9 mouse cellular contexts compared by ENCODE assay signal in genomic region chr1:182792521-182793071, GRCm38 (mm10). TPM values are rescaled to one million over a fixed set of nuclear protein-coding genes. Genes with fewer than 3 reads are reported as not detected.
DNase-seq lines count a peak whose midpoint lies in the region; ATAC-seq and TF ChIP-seq lines count a peak whose summit lies in the region.
"Had no signal": no experiment of that assay in that cellular context is flagged by ENCODE, and none has a peak within 500 bp of the region (broad histone marks: within the 10 kb centered on the region; RNA-seq: fewer than 3 reads in every experiment).

No protein-coding gene starts in this region.

- peak; percentile 86 for DNase-seq in ES-CJ7 (ENCODE audit: low read depth, low spot score)
- DNase-seq in cerebellum, adult 2 months, result peak; percentile 47
- DNase-seq in forelimb bud, embryonic 11.5 days (ENCODE audit: low read depth, low spot score), result peak; percentile 85
- DNase-seq in heart, postnatal 36 days, result peak; percentile 55 to 73
- DNase-seq in layer of hippocampus, adult 18-20 months (ENCODE audit: low spot score in 2 of 2), result peak; percentile 63 to 82
- peak; percentile 67 for DNase-seq in lung, adult 2 months
- peak; percentile 68 for DNase-seq in thymus, postnatal 36 days

- H3K4me1 ChIP-seq in cerebellum, adult 2 months (ENCODE audit: control insufficient read depth, insufficient read depth, low read length), result peaks cover 11% of the 10 kb centered on the region
- H3K4me1 ChIP-seq in lung, adult 2 months (ENCODE audit: control insufficient read depth, insufficient read depth, low read length), result peaks cover 2% of the 10 kb centered on the region; the same call in 1 of the 2 replicates

- no peaks in the 10 kb centered on the region for H3K27me3 ChIP-seq in cerebellum, adult 2 months (ENCODE audit: control insufficient read depth, insufficient read depth, low read length)

- TF ChIP-seq POLR2A in cerebellum, adult 2 months (IDR thresholded peaks at IDR 0.05; ENCODE audit: borderline replicate concordance, insufficient read depth, low read length), result no peak
- TF ChIP-seq POLR2A in lung, adult 2 months (IDR thresholded peaks at IDR 0.05; ENCODE audit: borderline replicate concordance, extremely low read depth, low read depth, low read length), result no peak

- intact Hi-C loops in heart, postnatal 36 days (cut with DNase I), result loop anchor here (2.0 to 5.0 kb wide), 3 partner anchors 105 to 230 kb away; no protein-coding TSS in a partner anchor

- ATAC-seq in neutrophil, adult 5-6 weeks (ENCODE audit: extremely low read depth, insufficient number of reproducible peaks, low FRiP score, poor library complexity, severe bottlenecking), result peak; percentile 71

- H3K27ac ChIP-seq in cerebellum, adult 2 months (ENCODE audit: insufficient read depth, low read length), result no peak overlapping the region; the same call in 1 of the 2 replicates

- WGBS in cerebellum, adult 2 months, result 13% methylated on average over 16 of the region's 16 CpGs
- 20% methylated on average over 16 of the region's 16 CpGs for WGBS in lung, adult 2 months

- no peak overlapping the region for H3K4me3 ChIP-seq in cerebellum, adult 2 months (replicated peaks; ENCODE audit: insufficient read depth, low read depth, low read length)
- H3K4me3 ChIP-seq in lung, adult 2 months (replicated peaks; ENCODE audit: extremely low read depth, low read depth, low read length), result no peak overlapping the region

- peak; percentile 37; the same call in 1 of the 2 replicates for TF ChIP-seq CTCF in cerebellum, adult 2 months (IDR thresholded peaks at IDR 0.05; ENCODE audit: borderline replicate concordance, insufficient read depth, low read depth, low read length)
- peak; percentile 66 for TF ChIP-seq CTCF in lung, adult 2 months (IDR thresholded peaks at IDR 0.05; ENCODE audit: insufficient read depth, low read length)

RNA-seq across cellular contexts. Expression of gene Susd4, which starts 28.9 kb away (rescaled TPM):
- 96.0 and 97.7 TPM in 2 replicates for polyA plus RNA-seq in cerebellum, adult 2 months (2012; rRNA removed)
- under 1 TPM; 0.39 to 0.41 TPM for total RNA-seq in heart, postnatal 36 days (2021)
- 100 to 1,000 TPM; 132 TPM for total RNA-seq in layer of hippocampus, adult 18-20 months (2021)
- polyA plus RNA-seq in lung, adult 2 months (2012; rRNA removed), result 12.8 and 13.1 TPM in 2 replicates
- not detected in 2 replicates for total RNA-seq in neutrophil, adult 5-6 weeks (2017)

RNA-seq across cellular contexts. Expression of gene Ccdc185, which starts 43.6 kb away (rescaled TPM):
- not detected in 2 replicates for polyA plus RNA-seq in cerebellum, adult 2 months (2012; rRNA removed)
- total RNA-seq in heart, postnatal 36 days (2021), result not detected
- total RNA-seq in layer of hippocampus, adult 18-20 months (2021), result under 1 TPM in 1 of 2 experiments, not detected in 1; 0.25 TPM
- polyA plus RNA-seq in lung, adult 2 months (2012; rRNA removed), result not detected in 2 replicates
- not detected in 2 replicates for total RNA-seq in neutrophil, adult 5-6 weeks (2017)
- polyA plus RNA-seq: large intestine, adult 2 months had no signal

Comparison
In these comparisons a context has a peak if more than half of its experiments do, and no peak if none do; other contexts are left out.
1. RNA of gene Susd4, which starts 28.9 kb away (total RNA-seq): 132 TPM in layer of hippocampus, adult 18-20 months; 0.39 to 0.41 TPM in heart, postnatal 36 days and not detected in neutrophil, adult 5-6 weeks; every median in the first group is over 10 times any median in the second.
2. Peak in every context shown above with its lines, with median percentiles within 50 percentile points of each other: DNase-seq.